Mouse (Mus musculus) urinary bladder, postnatal 14 days (tissue): Measurements from ENCODE around the gene Elavl2.
"Not testable (repeated sequence)": the region's sequence is repeated elsewhere in the genome, so short reads cannot be mapped to it uniquely, and the experiment has no call there.

Source experiments
- DNase-seq: peaks from one replicate; pipeline ENCODE4 v3.0.0; 2021; ENCODE audit warnings: low spot score

Elavl2 gene

DNA sequence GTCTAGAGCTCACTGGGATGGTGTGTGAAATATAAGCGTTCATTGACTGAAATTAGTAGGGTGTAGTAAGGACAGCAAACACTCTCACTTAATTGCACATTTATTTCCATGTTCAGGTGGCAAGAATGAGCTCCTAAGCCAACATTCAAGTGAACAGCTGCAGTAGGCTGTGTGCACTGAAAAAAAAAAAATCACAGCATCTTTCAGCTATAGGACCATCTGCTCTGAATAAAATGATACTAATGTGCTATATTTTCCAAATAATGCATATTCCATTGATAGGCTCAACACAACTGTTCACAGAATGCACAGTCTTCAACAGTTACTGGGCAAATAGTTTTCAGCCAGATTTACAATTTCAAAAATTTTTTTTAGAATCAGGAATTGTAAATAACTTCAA lies 89.8 kb downstream of the Elavl2 start:
- DNase-seq = no peak

DNA sequence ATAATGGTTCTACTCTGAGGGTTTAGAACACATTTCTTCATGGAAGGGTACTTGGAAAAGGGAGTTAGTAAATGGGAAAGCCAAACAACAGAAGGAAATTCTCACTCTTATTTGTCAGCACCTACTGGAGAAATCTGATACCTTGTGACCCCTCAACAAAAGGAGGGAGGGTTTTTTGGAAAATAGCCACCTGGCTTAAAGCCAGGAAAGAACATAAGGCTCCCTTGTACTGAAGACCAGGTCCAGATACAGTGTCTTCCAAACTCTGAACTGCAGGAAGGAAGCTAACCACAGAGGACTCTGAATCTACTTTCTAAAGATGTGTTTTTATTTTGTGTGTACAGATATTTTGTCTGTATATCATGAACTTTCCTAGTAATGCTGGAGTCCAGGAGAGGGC lies 102.9 kb downstream of the Elavl2 start:
- DNase-seq = no peak

- no peak for DNase-seq
Measured at GRCm38 (mm10) chr4:91295317-91295716, 105.3 kb downstream of the Elavl2 start.

- DNase-seq = no peak
Measured at GRCm38 (mm10) chr4:91291526-91291925, 109.1 kb downstream of the Elavl2 start.

DNA sequence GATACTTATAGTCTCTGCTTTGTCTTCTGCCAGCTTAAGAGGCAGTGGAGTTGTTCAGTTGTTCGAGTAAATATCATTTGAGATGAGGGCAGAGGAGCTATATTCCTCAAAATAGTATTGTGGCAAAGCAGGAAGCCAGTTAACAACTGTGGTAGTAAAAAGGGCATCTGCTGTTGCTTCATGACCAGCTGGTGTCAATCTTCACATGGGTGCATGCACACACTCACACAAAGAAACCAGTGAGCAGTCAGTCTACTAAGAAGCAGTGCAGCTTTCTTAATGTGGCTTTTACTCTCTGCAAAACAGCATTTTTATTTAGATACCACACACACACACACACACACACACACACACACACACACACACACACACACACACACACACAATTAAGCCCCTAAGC lies 110.2 kb downstream of the Elavl2 start:
- DNase-seq = no peak

DNA sequence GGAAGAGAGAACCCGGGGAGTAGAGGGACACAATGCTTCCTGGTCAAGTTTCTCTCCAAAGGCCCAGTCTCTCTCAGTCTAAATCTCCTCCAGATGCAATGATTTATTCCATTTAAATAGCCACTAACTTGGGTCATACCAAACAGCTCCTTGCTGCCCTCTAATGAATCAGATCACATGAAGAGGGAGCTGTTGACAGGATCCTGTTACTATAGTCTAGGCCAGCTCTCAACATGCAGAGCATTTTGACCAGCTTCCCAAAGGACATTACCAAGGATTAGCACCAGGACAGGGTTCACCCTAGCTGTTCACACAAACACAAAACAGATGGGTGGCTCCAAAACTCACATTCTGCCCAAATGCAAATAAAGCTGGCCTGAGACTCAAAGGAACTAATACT lies 111.4 kb downstream of the Elavl2 start:
- no peak for DNase-seq

DNA sequence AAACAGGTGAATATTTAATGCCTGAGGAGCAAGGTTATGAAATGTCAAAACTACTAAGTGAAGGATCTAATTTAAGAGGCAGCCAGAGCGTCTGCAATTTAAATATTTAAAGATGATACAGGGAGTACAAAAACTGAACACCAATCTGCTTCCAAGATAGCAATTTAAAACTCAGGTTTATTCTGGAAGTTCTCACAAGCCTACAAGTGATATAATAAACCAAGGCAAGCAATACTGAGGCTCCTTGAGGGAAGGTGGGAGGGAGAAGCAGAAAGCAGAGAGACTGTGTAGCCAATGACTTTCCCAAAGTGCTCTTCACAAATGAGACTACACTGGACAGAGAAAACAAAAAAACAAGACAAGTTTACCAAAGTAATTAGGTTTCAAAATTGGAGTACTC lies 132.2 kb downstream of the Elavl2 start:
- DNase-seq = no peak

GRCm38 (mm10) chr4:91263733-91264440 lies 136.7 kb downstream of the Elavl2 start:
- no peak for DNase-seq

GRCm38 (mm10) chr4:91262839-91263238 lies 137.7 kb downstream of the Elavl2 start:
- no peak for DNase-seq

DNA sequence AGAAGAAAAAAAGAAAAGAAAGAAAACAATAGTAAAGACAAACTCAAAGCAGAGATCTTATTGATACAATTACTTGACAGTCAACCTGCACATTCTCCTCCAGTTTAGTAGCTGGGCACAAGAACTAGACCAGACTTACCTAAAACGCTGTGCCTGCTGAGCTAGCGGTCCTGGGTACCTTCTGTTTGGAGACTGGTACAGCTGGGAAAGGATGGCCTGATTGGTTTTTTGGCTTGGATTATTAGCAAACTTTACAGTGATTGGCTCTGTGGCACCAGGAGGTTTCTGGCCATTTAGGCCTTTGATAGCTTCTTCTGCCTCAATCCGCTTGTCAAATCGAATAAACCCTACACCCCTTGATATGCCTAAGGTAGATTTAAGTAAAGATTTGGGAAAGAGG lies 140.0 kb downstream of the Elavl2 start:
- DNase-seq = no peak

DNA sequence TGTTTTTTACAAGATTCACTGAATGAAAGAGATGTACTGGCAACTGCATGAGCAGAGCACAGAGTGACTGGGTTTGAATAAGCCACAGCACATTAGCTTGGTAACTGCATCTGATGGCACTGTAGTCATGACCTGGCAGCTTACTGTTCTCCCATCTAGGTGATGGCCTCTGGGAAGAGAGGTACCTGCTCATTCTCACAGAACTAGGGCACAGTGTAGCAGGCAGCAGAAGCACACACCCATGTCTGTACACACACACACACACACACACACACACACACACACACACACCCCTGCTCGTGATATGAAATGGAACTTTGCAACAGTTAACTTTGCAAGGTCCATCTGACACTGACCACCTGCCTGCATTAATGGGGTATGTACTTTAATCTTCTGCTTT lies 151.9 kb downstream of the Elavl2 start:
- DNase-seq = no peak

DNA sequence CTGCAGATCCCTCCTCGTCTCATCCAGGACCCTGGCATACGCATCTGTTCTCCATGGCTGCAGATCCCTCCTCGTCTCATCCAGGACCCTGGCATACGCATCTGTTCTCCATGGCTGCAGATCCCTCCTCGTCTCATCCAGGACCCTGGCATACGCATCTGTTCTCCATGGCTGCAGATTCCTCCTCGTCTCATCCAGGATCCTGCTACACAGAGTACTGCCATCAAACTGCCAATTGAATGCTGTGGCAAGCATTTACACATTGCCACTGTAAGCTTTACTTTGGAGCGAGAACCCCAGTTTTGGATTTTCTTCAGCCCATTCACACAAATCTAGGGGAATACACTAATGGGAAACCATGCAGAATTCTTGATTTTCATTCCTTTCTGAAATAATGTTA lies 155.4 kb downstream of the Elavl2 start:
- not testable (repeated sequence) for DNase-seq

DNA sequence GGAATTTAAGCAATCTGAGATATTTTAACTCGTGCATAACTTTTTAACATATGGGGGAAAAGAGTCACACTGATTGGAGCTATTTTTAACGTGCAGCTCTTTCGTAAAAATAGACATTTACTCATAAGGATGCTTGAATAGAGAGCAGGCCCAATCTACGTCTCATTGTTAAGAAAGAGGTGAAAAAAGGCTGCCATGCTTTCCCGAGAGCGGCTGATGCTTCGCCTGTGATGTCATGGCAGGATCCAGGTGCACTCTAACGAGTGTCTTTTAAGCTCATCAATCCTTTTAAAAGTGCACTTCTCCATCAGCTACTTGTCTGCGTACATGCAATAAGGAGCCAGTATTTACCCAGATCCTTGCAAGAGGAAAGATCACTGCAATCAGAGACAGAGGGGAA lies 156.0 kb downstream of the Elavl2 start:
- DNase-seq = no peak

DNA sequence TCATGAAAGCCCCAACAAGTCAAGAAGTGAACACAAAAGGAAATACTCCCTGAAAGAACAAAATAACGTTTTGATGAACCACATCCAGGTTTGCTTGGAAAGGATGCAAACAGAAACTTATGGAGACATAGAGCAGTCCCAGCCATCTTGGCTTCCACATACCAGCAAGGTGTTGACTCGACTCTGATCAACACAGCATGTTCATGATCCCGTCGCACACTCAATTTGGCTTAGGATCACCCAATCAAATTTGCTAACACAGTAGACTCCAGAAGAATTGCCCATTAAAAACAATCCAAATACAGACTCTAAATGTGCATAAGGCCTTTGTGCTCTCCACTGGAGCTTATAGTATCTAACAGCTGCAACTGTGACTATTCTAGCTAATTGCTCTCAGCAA lies 156.7 kb downstream of the Elavl2 start:
- DNase-seq = no peak

- DNase-seq = no peak
Measured at GRCm38 (mm10) chr4:91238739-91239485, 161.7 kb downstream of the Elavl2 start.

- DNase-seq = no peak
Measured at GRCm38 (mm10) chr4:91236976-91237375, 163.6 kb downstream of the Elavl2 start.

GRCm38 (mm10) chr4:91234941-91235340 lies 165.6 kb downstream of the Elavl2 start:
- no peak for DNase-seq

DNA sequence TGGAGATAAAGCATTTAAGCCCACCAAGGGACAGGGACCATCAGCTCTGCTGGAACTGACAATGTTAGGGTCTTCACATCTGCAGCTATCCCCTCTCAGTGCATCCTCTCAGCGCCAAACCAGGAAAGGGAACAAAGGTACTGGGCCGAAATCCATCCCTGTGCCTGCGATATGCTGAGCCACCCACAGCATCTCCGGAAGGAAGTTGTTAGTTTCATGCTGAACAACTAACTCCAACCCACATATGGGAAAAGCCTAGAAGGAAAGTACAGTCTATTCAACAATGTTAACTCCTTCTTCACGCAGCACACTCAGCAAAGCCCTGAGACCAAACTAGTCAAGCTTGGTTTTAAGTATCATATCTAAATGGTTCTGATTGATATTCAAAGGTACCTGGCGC lies 167.0 kb downstream of the Elavl2 start:
- no peak for DNase-seq

DNA sequence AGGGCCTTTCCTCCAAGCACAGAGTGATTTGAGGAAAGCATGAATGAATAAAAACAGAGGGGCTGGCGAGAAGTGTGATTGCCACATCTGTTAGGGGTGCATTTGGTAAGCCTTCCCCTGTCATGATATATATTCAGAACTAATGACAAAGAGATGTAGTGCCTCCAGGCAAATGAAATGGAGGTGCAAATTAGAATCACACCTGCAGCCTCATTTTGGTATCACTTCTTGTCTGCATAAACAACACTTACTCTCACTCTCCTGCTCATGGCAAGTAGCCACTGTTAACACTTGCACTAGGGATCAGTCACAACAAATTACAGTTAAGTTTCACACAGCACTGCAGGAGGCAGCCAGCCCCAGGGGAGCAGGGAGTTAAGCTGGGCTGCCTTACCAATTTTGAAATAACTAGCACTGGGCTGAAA lies 170.1 kb downstream of the Elavl2 start:
- DNase-seq = no peak

GRCm38 (mm10) chr4:91228341-91228740 lies 172.2 kb downstream of the Elavl2 start:
- DNase-seq = no peak

- DNase-seq = no peak
Measured at GRCm38 (mm10) chr4:91223811-91224210, 176.8 kb downstream of the Elavl2 start.

- DNase-seq = no peak
Measured at GRCm38 (mm10) chr4:91219322-91219721, 181.3 kb downstream of the Elavl2 start.

DNA sequence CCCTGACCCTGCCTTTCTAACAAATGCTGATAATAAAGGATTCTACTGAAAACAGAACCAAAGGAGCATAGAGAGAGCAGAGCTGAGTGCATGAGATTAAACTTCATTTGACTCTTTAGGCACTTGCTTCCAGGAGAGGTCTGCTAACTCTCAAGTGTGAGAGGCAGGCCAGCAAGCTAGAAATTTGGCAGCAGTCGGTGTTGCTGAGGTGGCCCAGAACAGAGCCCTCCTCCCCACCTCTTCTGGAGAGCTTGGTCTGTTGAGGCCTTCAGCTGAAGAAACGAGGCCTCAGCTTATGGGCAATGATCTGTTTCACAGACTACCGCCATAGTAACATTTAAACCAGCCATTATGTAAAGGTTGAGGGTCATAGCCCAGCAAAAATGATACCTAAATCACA lies 186.7 kb downstream of the Elavl2 start:
- no peak for DNase-seq
